Mouse (Mus musculus) erythroid progenitor cell, adult 5-6 weeks (primary cell): ENCODE measurements around the gene Olfr1305. TPM values are rescaled to one million over a fixed set of nuclear protein-coding genes. Genes with fewer than 3 reads are reported as not detected.

Experiments used
- ATAC-seq: replicated peaks from 2 replicates; pipeline ENCODE4 v1.8.0; 2016; ENCODE audit warnings: moderate number of reproducible peaks, mild to moderate bottlenecking, moderate TSS enrichment, inconsistent platforms; ENCODE audit not compliant: poor library complexity, low FRiP score, severe bottlenecking
- total RNA-seq, 2 experiments: library from RNA; stranded (forward) in 1 of 2; stranded (reverse) in 1 of 2; fragments of 150-400 nt in 1 of 2; fragments of 186-747, 209-891 nt in 1 of 2; gene quantifications; 2 replicates each; pipeline versions ENCODE4 v1.2.3 to v1.2.4; 2015 to 2017; ENCODE audit warnings: low replicate concordance in 2 of 2

Olfr1305 gene
- total RNA-seq (2015; ENCODE audit: low replicate concordance) = not detected in 2 replicates
- total RNA-seq (2017; ENCODE audit: low replicate concordance) = not detected in 2 replicates

GRCm38 (mm10) chr2:111877049-111877448, at the start of gene Olfr1305:
Gene Olfr1305, minus strand, starts transcription at chr2:111877149.
- ATAC-seq = no peak

GRCm38 (mm10) chr2:111916171-111916570, 39.2 kb upstream of the Olfr1305 start, which contains the start of gene Olfr1306:
Gene Olfr1306, minus strand, starts transcription at chr2:111916271.
- ATAC-seq = no peak

GRCm38 (mm10) chr2:111820240-111820639, 56.7 kb downstream of the Olfr1305 start, which contains the start of gene Olfr1303:
Gene Olfr1303, minus strand, starts transcription at chr2:111820340.
- ATAC-seq = no peak

Other genes starting within 250 kb of the Olfr1305 start
- gene Olfr1298, start 227.9 kb downstream of the Olfr1305 start, total RNA-seq (2015; ENCODE audit: low replicate concordance) = not detected in 2 replicates
- gene Olfr1298, start 227.9 kb downstream of the Olfr1305 start, total RNA-seq (2017; ENCODE audit: low replicate concordance) = not detected in 2 replicates
- not detected in 2 replicates for gene Olfr1299, start 215.7 kb downstream of the Olfr1305 start, total RNA-seq (2015; ENCODE audit: low replicate concordance)
- gene Olfr1299, start 215.7 kb downstream of the Olfr1305 start, total RNA-seq (2017; ENCODE audit: low replicate concordance) = not detected in 2 replicates
- not detected in 2 replicates for gene Olfr1301, start 126.1 kb downstream of the Olfr1305 start, total RNA-seq (2015; ENCODE audit: low replicate concordance)
- gene Olfr1301, start 126.1 kb downstream of the Olfr1305 start, total RNA-seq (2017; ENCODE audit: low replicate concordance) = not detected in 2 replicates
- gene Olfr1302, start 99.7 kb downstream of the Olfr1305 start, total RNA-seq (2015; ENCODE audit: low replicate concordance) = not detected in 2 replicates
- gene Olfr1302, start 99.7 kb downstream of the Olfr1305 start, total RNA-seq (2017; ENCODE audit: low replicate concordance) = not detected in 2 replicates
- gene Olfr1303, start 56.8 kb downstream of the Olfr1305 start, total RNA-seq (2015; ENCODE audit: low replicate concordance) = not detected in 2 replicates
- not detected in 2 replicates for gene Olfr1303, start 56.8 kb downstream of the Olfr1305 start, total RNA-seq (2017; ENCODE audit: low replicate concordance)
- gene Olfr1306, start 39.1 kb upstream of the Olfr1305 start, total RNA-seq (2015; ENCODE audit: low replicate concordance) = not detected in 2 replicates
- gene Olfr1306, start 39.1 kb upstream of the Olfr1305 start, total RNA-seq (2017; ENCODE audit: low replicate concordance) = not detected in 2 replicates
- under 0.01 TPM in 1 of 2 replicates, not detected in the other for gene Olfr1307, start 72.3 kb upstream of the Olfr1305 start, total RNA-seq (2015; ENCODE audit: low replicate concordance)
- under 0.01 TPM in 1 of 2 replicates, not detected in the other for gene Olfr1307, start 72.3 kb upstream of the Olfr1305 start, total RNA-seq (2017; ENCODE audit: low replicate concordance)
- not detected in 2 replicates for gene Olfr1308, start 87.8 kb upstream of the Olfr1305 start, total RNA-seq (2015; ENCODE audit: low replicate concordance)
- gene Olfr1308, start 87.8 kb upstream of the Olfr1305 start, total RNA-seq (2017; ENCODE audit: low replicate concordance) = not detected in 2 replicates
- not detected in 2 replicates for gene Olfr1309, start 113.1 kb upstream of the Olfr1305 start, total RNA-seq (2015; ENCODE audit: low replicate concordance)
- gene Olfr1309, start 113.1 kb upstream of the Olfr1305 start, total RNA-seq (2017; ENCODE audit: low replicate concordance) = not detected in 2 replicates
- gene Olfr1310, start 135.6 kb upstream of the Olfr1305 start, total RNA-seq (2015; ENCODE audit: low replicate concordance) = not detected in 2 replicates
- not detected in 2 replicates for gene Olfr1310, start 135.6 kb upstream of the Olfr1305 start, total RNA-seq (2017; ENCODE audit: low replicate concordance)
- not detected in 2 replicates for gene Olfr1311, start 147.3 kb upstream of the Olfr1305 start, total RNA-seq (2015; ENCODE audit: low replicate concordance)
- gene Olfr1311, start 147.3 kb upstream of the Olfr1305 start, total RNA-seq (2017; ENCODE audit: low replicate concordance) = not detected in 2 replicates
- not detected in 2 replicates for gene Olfr1312, start 173.1 kb upstream of the Olfr1305 start, total RNA-seq (2015; ENCODE audit: low replicate concordance)
- not detected in 2 replicates for gene Olfr1312, start 173.1 kb upstream of the Olfr1305 start, total RNA-seq (2017; ENCODE audit: low replicate concordance)
- gene Olfr1313, start 200.7 kb upstream of the Olfr1305 start, total RNA-seq (2015; ENCODE audit: low replicate concordance) = not detected in 2 replicates
- gene Olfr1313, start 200.7 kb upstream of the Olfr1305 start, total RNA-seq (2017; ENCODE audit: low replicate concordance) = not detected in 2 replicates
- gene Olfr1314, start 219.6 kb upstream of the Olfr1305 start, total RNA-seq (2015; ENCODE audit: low replicate concordance) = not detected in 2 replicates
- gene Olfr1314, start 219.6 kb upstream of the Olfr1305 start, total RNA-seq (2017; ENCODE audit: low replicate concordance) = not detected in 2 replicates
- not detected in 2 replicates for gene Olfr1315-ps1, start 238.3 kb upstream of the Olfr1305 start, total RNA-seq (2015; ENCODE audit: low replicate concordance)
- not detected in 2 replicates for gene Olfr1315-ps1, start 238.3 kb upstream of the Olfr1305 start, total RNA-seq (2017; ENCODE audit: low replicate concordance)